Comparison of ENCODE assay signal across 21 mouse cellular contexts in genomic region chr2:132235975-132236374, GRCm38 (mm10). TPM values are rescaled to one million over a fixed set of nuclear protein-coding genes. Genes with fewer than 3 reads are reported as not detected.
DNase-seq lines count a peak whose midpoint lies in the region; ATAC-seq and TF ChIP-seq lines count a peak whose summit lies in the region.
"Had no signal": no experiment of that assay in that cellular context is flagged by ENCODE, and none has a peak within 500 bp of the region (broad histone marks: within the 10 kb centered on the region; RNA-seq: fewer than 3 reads in every experiment).

No protein-coding gene starts in this region.

- no peaks in the 10 kb centered on the region for H3K27me3 ChIP-seq in liver, postnatal 0 days (ENCODE audit: insufficient read depth, low read length)
- H3K27me3 ChIP-seq in liver, embryonic 11.5 days (replicated peaks; ENCODE audit: control insufficient read depth, insufficient read depth, low read length) = no peaks in the 10 kb centered on the region
- H3K27me3 ChIP-seq in intestine, embryonic 16.5 days (replicated peaks; ENCODE audit: control insufficient read depth, insufficient read depth, low read length) = no peaks in the 10 kb centered on the region
- H3K27me3 ChIP-seq: embryonic facial prominence, embryonic 15.5 days; forebrain, embryonic 15.5 days; heart, embryonic 15.5 days; hindbrain, embryonic 13.5 days had no signal

- H3K9me3 ChIP-seq in liver, postnatal 0 days (ENCODE audit: low read length) = no peaks in the 10 kb centered on the region
- no peaks in the 10 kb centered on the region for H3K9me3 ChIP-seq in liver, embryonic 11.5 days (ENCODE audit: control insufficient read depth, low read length)
- H3K9me3 ChIP-seq in intestine, embryonic 16.5 days (ENCODE audit: control insufficient read depth, low read length) = no peaks in the 10 kb centered on the region
- H3K9me3 ChIP-seq: embryonic facial prominence, embryonic 15.5 days; forebrain, embryonic 15.5 days; heart, embryonic 15.5 days; hindbrain, embryonic 13.5 days had no signal

- H3K4me1 ChIP-seq in liver, postnatal 0 days (ENCODE audit: insufficient read depth) = peaks cover 8% of the 10 kb centered on the region
- H3K4me1 ChIP-seq in liver, embryonic 11.5 days (replicated peaks; ENCODE audit: control insufficient read depth, insufficient read depth, low read length) = no peaks in the 10 kb centered on the region
- H3K4me1 ChIP-seq in intestine, embryonic 16.5 days (ENCODE audit: control insufficient read depth, insufficient read depth, low read length) = peaks cover 15% of the 10 kb centered on the region
- H3K4me1 ChIP-seq: embryonic facial prominence, embryonic 15.5 days; forebrain, embryonic 15.5 days; heart, embryonic 15.5 days; hindbrain, embryonic 13.5 days had no signal

- WGBS in liver, postnatal 0 days (ENCODE audit: insufficient replicate concordance) = 60% methylated on average over 7 of the region's 7 CpGs
- 76% methylated on average over 7 of the region's 7 CpGs for WGBS in liver, embryonic 11.5 days
- 51% methylated on average over 7 of the region's 7 CpGs for WGBS in intestine, embryonic 16.5 days

- peaks cover 4% of the 10 kb centered on the region; the same call in 1 of the 2 replicates for H3K36me3 ChIP-seq in liver, postnatal 0 days (replicated peaks; ENCODE audit: insufficient read depth, low read length)
- no peaks in the 10 kb centered on the region for H3K36me3 ChIP-seq in liver, embryonic 11.5 days (ENCODE audit: control insufficient read depth, insufficient read depth, low read length)
- H3K36me3 ChIP-seq in intestine, embryonic 16.5 days (ENCODE audit: control insufficient read depth, insufficient read depth, low read length) = no peaks in the 10 kb centered on the region
- H3K36me3 ChIP-seq: embryonic facial prominence, embryonic 15.5 days; forebrain, embryonic 15.5 days; heart, embryonic 15.5 days; hindbrain, embryonic 13.5 days had no signal

- no peak overlapping the region for H3K9ac ChIP-seq in liver, postnatal 0 days (replicated peaks)
- no peak overlapping the region for H3K9ac ChIP-seq in liver, embryonic 11.5 days (ENCODE audit: low read depth, low read length)
- no peak overlapping the region for H3K9ac ChIP-seq in intestine, embryonic 16.5 days (ENCODE audit: low read depth, low read length)
- H3K9ac ChIP-seq: embryonic facial prominence, embryonic 15.5 days; forebrain, embryonic 15.5 days; heart, embryonic 15.5 days; hindbrain, embryonic 13.5 days had no signal

- H3K4me3 ChIP-seq in liver, postnatal 0 days (ENCODE audit: low read depth, low read length) = no peak overlapping the region
- no peak overlapping the region for H3K4me3 ChIP-seq in liver, embryonic 11.5 days (ENCODE audit: low read depth, low read length)
- H3K4me3 ChIP-seq in intestine, embryonic 16.5 days (ENCODE audit: low read length) = no peak overlapping the region
- H3K4me3 ChIP-seq: embryonic facial prominence, embryonic 15.5 days; erythroblast, embryonic 14.5 days; forebrain, embryonic 15.5 days; heart, embryonic 15.5 days; hindbrain, embryonic 13.5 days had no signal

- peak; percentile 28 to 59 for DNase-seq in adrenal gland, adult (ENCODE audit: inconsistent age in 2 of 2, low spot score in 1 of 2)
- no peak for DNase-seq in adrenal gland, postnatal 4 days (ENCODE audit: low spot score in 2 of 2)
- DNase-seq in liver, postnatal 0 days = peak; percentile 40
- no peak for DNase-seq in liver, embryonic 11.5 days (ENCODE audit: low spot score)
- DNase-seq in thymus, postnatal 10 days (ENCODE audit: low spot score in 2 of 2) = no peak
- no peak for DNase-seq in heart, adult 9 months (ENCODE audit: low spot score in 2 of 2)
- DNase-seq: adrenal gland, adult 8-10 months; cerebellum, adult 2 months; cerebellum, postnatal 10 days; embryo, embryonic 11 days; gastrocnemius, postnatal 36 days; heart, adult 18-20 months; heart, postnatal 14 days had no signal

- H3K27ac ChIP-seq in liver, postnatal 0 days (ENCODE audit: low read depth) = no peak overlapping the region
- H3K27ac ChIP-seq in liver, embryonic 11.5 days (ENCODE audit: low read depth, low read length) = no peak overlapping the region
- peak overlapping the region; percentile 17 for H3K27ac ChIP-seq in intestine, embryonic 16.5 days (ENCODE audit: low read length)
- H3K27ac ChIP-seq: embryonic facial prominence, embryonic 15.5 days; forebrain, embryonic 15.5 days; heart, embryonic 15.5 days; hindbrain, embryonic 13.5 days; hindbrain, postnatal 0 days had no signal

- H3K4me2 ChIP-seq in liver, postnatal 0 days (ENCODE audit: low read depth, low read length) = no peak overlapping the region
- no peak overlapping the region for H3K4me2 ChIP-seq in liver, embryonic 11.5 days
- no peak overlapping the region for H3K4me2 ChIP-seq in intestine, embryonic 16.5 days (ENCODE audit: low read depth, low read length)
- H3K4me2 ChIP-seq: embryonic facial prominence, embryonic 15.5 days; forebrain, embryonic 15.5 days; heart, embryonic 11.5 days; heart, embryonic 15.5 days; hindbrain, embryonic 13.5 days had no signal

- ATAC-seq in liver, postnatal 0 days = 0 out of 2 replicates have a peak, but pooled peaks have one; percentile 21
- no peak for ATAC-seq in liver, embryonic 11.5 days (replicated peaks; ENCODE audit: low FRiP score)
- ATAC-seq in intestine, embryonic 16.5 days = peak; percentile 66
- ATAC-seq: forebrain, embryonic 15.5 days; hindbrain, postnatal 0 days had no signal

- no peak for TF ChIP-seq CTCF in liver, postnatal 0 days (IDR thresholded peaks at IDR 0.05; ENCODE audit: low read depth)

- TF ChIP-seq EP300 in liver, postnatal 0 days (IDR thresholded peaks at IDR 0.05; ENCODE audit: low read depth) = no peak

RNA-seq across cellular contexts. Expression of gene Tmem230, which starts 11.6 kb away (rescaled TPM):
- total RNA-seq in adrenal gland, postnatal 4 days (2021) = 10 to 100 TPM; 37.5 to 39.1 TPM
- polyA plus RNA-seq in liver, postnatal 0 days (2015; fragmentation: Nextera tagmentation; extraction: Ambion mirVana) = 19.1 and 20.9 TPM in 2 replicates
- polyA plus RNA-seq in liver, embryonic 11.5 days (2014; fragmentation: Nextera tagmentation; extraction: Ambion mirVana) = 37.9 and 38.2 TPM in 2 replicates
- 46.1 and 48.4 TPM in 2 replicates for polyA plus RNA-seq in intestine, embryonic 16.5 days (2015; fragmentation: Nextera tagmentation; extraction: Ambion mirVana)

RNA-seq across cellular contexts. Expression of gene Pcna, which starts 17.1 kb away (rescaled TPM):
- 100 to 1,000 TPM; 141 to 161 TPM for total RNA-seq in adrenal gland, postnatal 4 days (2021)
- 148 and 158 TPM in 2 replicates for polyA plus RNA-seq in liver, postnatal 0 days (2015; fragmentation: Nextera tagmentation; extraction: Ambion mirVana)
- polyA plus RNA-seq in liver, embryonic 11.5 days (2014; fragmentation: Nextera tagmentation; extraction: Ambion mirVana) = 415 and 419 TPM in 2 replicates
- 189 and 217 TPM in 2 replicates for polyA plus RNA-seq in intestine, embryonic 16.5 days (2015; fragmentation: Nextera tagmentation; extraction: Ambion mirVana)

RNA-seq across cellular contexts. Expression of gene Cds2, which starts 27.0 kb away (rescaled TPM):
- 10 to 100 TPM; 63.3 to 77.3 TPM for total RNA-seq in adrenal gland, postnatal 4 days (2021)
- polyA plus RNA-seq in liver, postnatal 0 days (2015; fragmentation: Nextera tagmentation; extraction: Ambion mirVana) = 7.9 and 10.5 TPM in 2 replicates
- polyA plus RNA-seq in liver, embryonic 11.5 days (2014; fragmentation: Nextera tagmentation; extraction: Ambion mirVana) = 12.9 and 19.0 TPM in 2 replicates
- polyA plus RNA-seq in intestine, embryonic 16.5 days (2015; fragmentation: Nextera tagmentation; extraction: Ambion mirVana) = 17.4 and 20.5 TPM in 2 replicates

Comparison
In these comparisons a context has a peak if more than half of its experiments do, and no peak if none do; other contexts are left out.
1. DNase-seq: peak in adrenal gland, adult (2 of 2) and liver, postnatal 0 days (single experiment); none in adrenal gland, postnatal 4 days (0 of 2), liver, embryonic 11.5 days (single experiment), thymus, postnatal 10 days (0 of 2) and heart, adult 9 months (0 of 2).